10 mouse cellular contexts compared by ENCODE assay signal in the genomic region with DNA sequence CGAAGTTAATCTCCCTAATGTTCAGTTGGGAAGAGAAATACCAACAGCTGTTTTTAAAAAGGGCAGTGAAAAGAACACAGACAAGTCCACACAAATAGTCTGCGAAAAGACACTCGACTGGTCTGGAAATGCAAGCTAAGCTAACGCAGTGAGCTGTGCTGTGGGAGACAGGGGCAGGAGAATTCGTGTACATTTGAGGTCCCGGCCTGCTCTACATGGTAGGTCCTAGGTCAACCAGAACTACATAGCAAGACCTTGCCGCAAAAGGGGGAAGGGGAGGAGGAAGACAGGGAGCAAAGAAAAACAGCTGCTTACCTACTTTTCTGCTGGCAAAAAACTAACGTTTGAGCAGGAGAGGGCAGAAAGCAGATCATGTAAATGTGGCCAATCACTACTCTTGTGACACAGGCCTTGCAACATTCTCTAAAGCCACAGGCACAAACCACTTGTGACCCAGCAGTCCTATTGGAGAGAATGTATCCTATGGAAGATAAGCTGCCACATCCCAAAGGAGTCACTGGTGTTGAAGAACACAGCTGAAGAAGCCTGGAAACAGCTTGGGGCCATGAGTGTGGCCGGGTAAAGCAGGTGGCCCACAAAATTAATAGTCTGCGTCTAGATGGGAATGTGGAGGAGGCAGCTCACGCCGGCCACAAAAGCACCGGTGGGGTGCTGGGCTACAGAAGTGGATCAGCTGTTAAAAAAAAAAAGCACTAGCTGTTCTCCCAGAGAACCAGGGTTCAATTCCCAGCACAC.
DNase-seq lines count a peak whose midpoint lies in the region; ATAC-seq and TF ChIP-seq lines count a peak whose summit lies in the region.
"Had no signal": no experiment of that assay in that cellular context is flagged by ENCODE, and none has a peak within 500 bp of the region (broad histone marks: within the 10 kb centered on the region; RNA-seq: fewer than 3 reads in every experiment).

No protein-coding gene starts in this region.

- TF ChIP-seq CTCF in midbrain, postnatal 0 days (IDR thresholded peaks at IDR 0.05): no peak

- H3K36me3 ChIP-seq in heart, embryonic 15.5 days: no peaks in the 10 kb centered on the region
- H3K36me3 ChIP-seq in midbrain, postnatal 0 days (ENCODE audit: insufficient read depth, low read length): no peaks in the 10 kb centered on the region
- 0 out of 2 replicates have a peak, but pooled peaks cover 2% of the 10 kb centered on the region for H3K36me3 ChIP-seq in midbrain, embryonic 13.5 days
- H3K36me3 ChIP-seq in limb, embryonic 15.5 days: 0 out of 2 replicates have a peak, but pooled peaks cover 6% of the 10 kb centered on the region

- no peak overlapping the region for H3K4me2 ChIP-seq in heart, embryonic 15.5 days
- no peak overlapping the region for H3K4me2 ChIP-seq in midbrain, postnatal 0 days (ENCODE audit: low read depth, low read length, poor library complexity, severe bottlenecking)
- no peak overlapping the region for H3K4me2 ChIP-seq in midbrain, embryonic 13.5 days (replicated peaks)
- no peak overlapping the region for H3K4me2 ChIP-seq in limb, embryonic 15.5 days

- intact Hi-C loops in heart, postnatal 25 days (cut with DNase I): loop anchor here (10.0 kb wide), 1 partner anchor 151 kb away; a partner anchor contains a TSS

- no peak overlapping the region for H3K4me3 ChIP-seq in heart, embryonic 15.5 days
- no peak overlapping the region for H3K4me3 ChIP-seq in midbrain, postnatal 0 days (ENCODE audit: low read depth, low read length)
- no peak overlapping the region for H3K4me3 ChIP-seq in midbrain, embryonic 13.5 days (replicated peaks)
- H3K4me3 ChIP-seq in limb, embryonic 15.5 days: no peak overlapping the region

- H3K4me1 ChIP-seq in heart, embryonic 15.5 days (replicated peaks): peaks cover 45% of the 10 kb centered on the region
- no peaks in the 10 kb centered on the region for H3K4me1 ChIP-seq in midbrain, postnatal 0 days (ENCODE audit: insufficient read depth, low read length)
- H3K4me1 ChIP-seq in midbrain, embryonic 13.5 days (replicated peaks): peaks cover 32% of the 10 kb centered on the region
- peaks cover 30% of the 10 kb centered on the region for H3K4me1 ChIP-seq in limb, embryonic 15.5 days

- no peak for ATAC-seq in heart, embryonic 15.5 days (replicated peaks; ENCODE audit: insufficient number of reproducible peaks, insufficient read depth, low FRiP score, low read depth)
- ATAC-seq in midbrain, postnatal 0 days (ENCODE audit: low FRiP score): no peak
- no peak for ATAC-seq in midbrain, embryonic 13.5 days
- ATAC-seq in limb, embryonic 15.5 days (ENCODE audit: insufficient number of reproducible peaks, low FRiP score, low TSS enrichment, low read depth): no peak
- ATAC-seq in megakaryocyte progenitor cell, adult 5-6 weeks (replicated peaks; ENCODE audit: poor library complexity): peak; percentile 70

- 0 out of 2 replicates have a peak overlapping the region, but pooled peaks have one; percentile 5 for H3K27ac ChIP-seq in heart, embryonic 15.5 days
- H3K27ac ChIP-seq in midbrain, postnatal 0 days (ENCODE audit: low read depth, low read length): no peak overlapping the region
- no peak overlapping the region for H3K27ac ChIP-seq in midbrain, embryonic 13.5 days
- H3K27ac ChIP-seq in limb, embryonic 15.5 days: peak overlapping the region; percentile 57

- no peaks in the 10 kb centered on the region for H3K9me3 ChIP-seq in heart, embryonic 15.5 days (replicated peaks)
- no peaks in the 10 kb centered on the region for H3K9me3 ChIP-seq in midbrain, postnatal 0 days (ENCODE audit: low read length)
- H3K9me3 ChIP-seq in midbrain, embryonic 13.5 days: no peaks in the 10 kb centered on the region
- H3K9me3 ChIP-seq in limb, embryonic 15.5 days: no peaks in the 10 kb centered on the region

- no peak for DNase-seq in heart, postnatal 25 days (ENCODE audit: low spot score)
- DNase-seq in midbrain, postnatal 0 days (ENCODE audit: low spot score): peak; percentile 18
- no peak for DNase-seq in right cerebral cortex, postnatal 4 days
- no peak for DNase-seq in thymus, postnatal 25 days
- DNase-seq: adrenal gland, adult 2 months; cerebellum, postnatal 36 days had no signal

- no peak overlapping the region for H3K9ac ChIP-seq in heart, embryonic 15.5 days
- no peak overlapping the region for H3K9ac ChIP-seq in midbrain, postnatal 0 days (replicated peaks; ENCODE audit: low read length, poor library complexity, severe bottlenecking)
- no peak overlapping the region for H3K9ac ChIP-seq in midbrain, embryonic 13.5 days (replicated peaks)
- no peak overlapping the region for H3K9ac ChIP-seq in limb, embryonic 15.5 days

- no peaks in the 10 kb centered on the region for H3K27me3 ChIP-seq in heart, embryonic 15.5 days
- no peaks in the 10 kb centered on the region for H3K27me3 ChIP-seq in midbrain, postnatal 0 days (ENCODE audit: insufficient read depth, low read length)
- no peaks in the 10 kb centered on the region for H3K27me3 ChIP-seq in midbrain, embryonic 13.5 days
- H3K27me3 ChIP-seq in limb, embryonic 15.5 days: no peaks in the 10 kb centered on the region

- 73% methylated on average over 13 of the region's 13 CpGs for WGBS in heart, embryonic 15.5 days
- 73% methylated on average over 13 of the region's 13 CpGs for WGBS in midbrain, postnatal 0 days
- WGBS in midbrain, embryonic 13.5 days: 75% methylated on average over 13 of the region's 13 CpGs
- WGBS in limb, embryonic 15.5 days: 51% methylated on average over 13 of the region's 13 CpGs

Comparison
In these comparisons a context has a peak if more than half of its experiments do, and no peak if none do; other contexts are left out.
1. H3K27ac ChIP-seq: peak in heart, embryonic 15.5 days (single experiment) and limb, embryonic 15.5 days (single experiment); none in midbrain, postnatal 0 days (single experiment) and midbrain, embryonic 13.5 days (single experiment).